Mouse (Mus musculus): Measurements from ENCODE around the gene Acbd6.

Gene Acbd6

GRCm38 (mm10) chr1:155720006-155720405 lies 162.1 kb downstream of the Acbd6 start:
- no peak for DNase-seq (ENCODE audit: low read depth, low spot score)

- DNase-seq (ENCODE audit: low read depth, low spot score): peak; percentile 43
Observed at GRCm38 (mm10) chr1:155721443-155721842, 163.5 kb downstream of the Acbd6 start.

- no peak for DNase-seq (ENCODE audit: low read depth, low spot score)
Observed at GRCm38 (mm10) chr1:155722185-155722584, 164.3 kb downstream of the Acbd6 start.

GRCm38 (mm10) chr1:155724301-155724700 lies 166.4 kb downstream of the Acbd6 start:
- DNase-seq (ENCODE audit: low read depth, low spot score): no peak

GRCm38 (mm10) chr1:155725876-155726275 lies 168.0 kb downstream of the Acbd6 start:
- DNase-seq (ENCODE audit: low read depth, low spot score): no peak

GRCm38 (mm10) chr1:155727830-155728229 lies 169.9 kb downstream of the Acbd6 start:
- no peak for DNase-seq (ENCODE audit: low read depth, low spot score)

- no peak for DNase-seq (ENCODE audit: low read depth, low spot score)
Observed at GRCm38 (mm10) chr1:155729113-155729795, 171.3 kb downstream of the Acbd6 start.

GRCm38 (mm10) chr1:155731156-155731555 lies 173.2 kb downstream of the Acbd6 start:
- DNase-seq (ENCODE audit: low read depth, low spot score): no peak

GRCm38 (mm10) chr1:155736096-155736825 lies 178.3 kb downstream of the Acbd6 start:
- no peak for DNase-seq (ENCODE audit: low read depth, low spot score)

- DNase-seq (ENCODE audit: low read depth, low spot score): no peak
Observed at GRCm38 (mm10) chr1:155737017-155737808, 179.3 kb downstream of the Acbd6 start.

- DNase-seq (ENCODE audit: low read depth, low spot score): no peak
Observed at GRCm38 (mm10) chr1:155737809-155738383, 180.0 kb downstream of the Acbd6 start.

Measured in retina, postnatal 7 days (tissue).